Mouse (Mus musculus): ENCODE measurements at regions not wholly inside any gene's neighbourhood (a gene's known extent, or its start where the extent isn't known, plus 50 kb on each side); places are given as distances from the start of the nearest gene placed in this dataset.

DNA sequence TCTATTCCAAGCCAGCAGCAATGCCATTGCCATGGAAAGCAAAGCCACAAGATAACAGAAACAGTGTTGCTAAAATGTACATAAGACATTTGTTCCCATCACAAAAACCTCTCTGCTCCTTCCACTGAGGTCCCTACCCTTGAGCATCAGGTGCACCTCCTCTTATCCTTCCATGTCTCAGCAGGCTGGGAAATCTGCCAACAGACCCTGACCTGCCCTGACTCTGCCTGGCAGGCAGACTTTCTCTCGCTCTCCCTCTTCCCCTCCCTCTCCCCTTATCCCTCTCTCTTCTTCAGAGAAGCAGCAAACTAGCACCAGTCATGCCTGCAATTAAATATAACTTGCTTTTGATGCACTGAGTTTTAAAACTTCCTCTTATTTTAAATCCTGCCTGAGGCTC is 288.6 kb downstream of the Gria2 start:
- no peak for TF ChIP-seq CTCF (IDR thresholded peaks at IDR 0.05; ENCODE audit: borderline replicate concordance, extremely low read depth, insufficient read depth, insufficient read length)
- no peak for TF ChIP-seq POLR2A (IDR thresholded peaks at IDR 0.05; ENCODE audit: borderline replicate concordance, extremely low read depth, insufficient read depth, insufficient read length, poor library complexity, severe bottlenecking)

Measured in brain, embryonic 14.5 days (tissue).